Mouse (Mus musculus): ENCODE measurements around the gene Tns4.

Tns4 gene

GRCm38 (mm10) chr11:99045159-99045889, 43.8 kb downstream of the Tns4 start:
- no peak for DNase-seq (ENCODE audit: low read depth, low spot score)

DNA sequence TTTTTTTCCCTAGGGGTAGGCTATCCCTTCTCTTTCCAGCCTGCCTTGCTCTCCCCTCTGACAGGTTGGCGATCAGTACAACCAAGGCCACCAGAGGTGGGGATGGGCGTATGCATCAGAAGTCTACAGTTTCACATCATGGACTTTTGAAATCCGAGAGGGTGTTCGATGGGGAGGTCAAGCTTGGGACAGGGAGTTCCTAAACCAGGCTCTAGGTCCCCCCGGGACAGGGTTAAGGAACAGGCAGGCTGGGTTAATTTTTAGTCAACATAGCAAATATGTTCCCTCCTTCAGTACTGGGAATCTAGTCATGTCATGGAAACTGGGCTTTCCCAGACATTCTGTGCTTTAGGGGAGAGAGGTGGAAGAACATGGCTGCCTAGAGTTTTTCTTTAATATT, 44.8 kb downstream of the Tns4 start:
- DNase-seq (ENCODE audit: low read depth, low spot score), result no peak

- no peak for DNase-seq (ENCODE audit: low read depth, low spot score)
Measured at GRCm38 (mm10) chr11:99043632-99044031, 45.5 kb downstream of the Tns4 start.

DNA sequence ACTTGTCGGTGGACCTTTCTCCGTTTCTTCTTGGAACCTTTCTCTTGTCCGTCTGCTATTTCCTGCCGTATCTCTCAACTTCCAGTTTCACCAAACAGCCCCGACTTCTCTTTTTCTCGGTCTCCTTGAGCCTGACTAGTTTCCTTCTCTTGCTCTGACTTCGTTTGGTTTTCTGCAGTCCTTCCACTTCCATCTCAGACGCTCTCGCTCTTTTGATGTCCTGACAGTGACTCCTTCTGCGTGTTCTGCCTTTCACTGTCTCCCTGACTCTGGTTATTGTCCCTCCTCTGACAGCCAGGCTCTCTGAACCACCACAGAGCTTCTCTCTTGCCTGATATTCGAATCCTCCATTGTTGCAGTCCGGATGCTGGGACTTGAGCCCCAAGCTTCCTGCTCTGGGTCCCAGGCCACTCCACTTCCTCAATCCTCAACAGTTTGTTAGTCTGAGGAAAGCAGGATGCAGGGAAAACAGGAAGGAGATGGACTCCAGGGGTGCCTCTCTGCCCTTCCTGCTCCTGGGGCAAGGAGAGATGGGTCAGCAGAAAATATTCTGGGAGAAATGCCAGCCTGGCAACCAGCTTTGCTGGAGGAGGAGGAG, 46.2 kb downstream of the Tns4 start:
- DNase-seq (ENCODE audit: low read depth, low spot score), result no peak

DNA sequence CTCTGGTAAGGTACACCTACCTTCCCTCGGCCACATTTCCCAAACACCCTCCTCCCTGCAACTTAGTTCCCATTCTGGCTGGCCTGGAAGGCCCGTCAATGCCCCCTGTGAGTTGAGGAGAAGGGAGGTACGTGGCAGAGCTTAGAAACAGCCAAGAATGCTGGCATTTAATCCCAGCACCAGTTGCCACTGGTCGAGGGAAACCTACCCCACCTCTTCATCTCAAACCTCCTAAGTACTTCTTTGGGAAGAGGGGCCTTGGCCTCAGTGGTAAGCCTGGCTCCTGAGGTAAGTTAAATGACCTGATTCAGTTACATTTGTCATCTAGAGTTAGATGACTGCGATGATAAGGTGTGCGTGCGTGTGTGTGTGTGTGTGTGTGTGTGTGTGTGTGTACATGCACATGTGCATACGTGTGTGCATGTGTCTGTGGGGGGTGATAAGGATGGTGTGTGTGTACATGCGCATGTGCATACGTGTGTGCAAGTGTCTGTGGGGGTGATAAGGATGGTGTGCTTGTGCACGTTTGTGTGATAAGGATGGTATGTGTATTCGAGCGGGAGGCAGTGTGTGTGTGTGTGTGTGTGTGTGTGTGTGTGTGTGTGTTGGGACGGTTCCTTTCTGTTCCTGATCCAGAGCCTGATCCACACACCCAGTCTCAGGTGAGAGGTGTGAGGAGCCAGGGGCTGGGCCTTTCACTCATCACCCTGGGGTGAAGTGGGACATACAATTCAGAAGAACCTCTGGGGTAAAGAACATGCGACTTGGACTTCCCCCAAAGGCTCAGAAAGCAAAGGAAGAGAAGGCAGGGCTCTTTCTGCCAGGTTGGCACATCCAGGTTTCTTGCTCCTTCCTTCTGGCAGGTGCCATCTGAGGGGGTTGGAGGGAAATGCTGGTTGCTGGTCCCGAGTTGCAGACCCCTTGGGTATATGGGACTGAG, 47.0 kb downstream of the Tns4 start:
- DNase-seq (ENCODE audit: low read depth, low spot score), result no peak

- no peak for DNase-seq (ENCODE audit: low read depth, low spot score)
Measured at GRCm38 (mm10) chr11:99041051-99041729, 47.9 kb downstream of the Tns4 start, which contains the start of gene Igfbp4. TSS of gene Igfbp4 (plus strand) at chr11:99041244.

- no peak for DNase-seq (ENCODE audit: low read depth, low spot score)
Measured at GRCm38 (mm10) chr11:99040346-99040974, 48.6 kb downstream of the Tns4 start.

GRCm38 (mm10) chr11:99039782-99040181, 49.3 kb downstream of the Tns4 start:
- DNase-seq (ENCODE audit: low read depth, low spot score), result peak; percentile 95

- no peak for DNase-seq (ENCODE audit: low read depth, low spot score)
Measured at GRCm38 (mm10) chr11:99036254-99036653, 52.9 kb downstream of the Tns4 start.

GRCm38 (mm10) chr11:99035350-99035749, 53.8 kb downstream of the Tns4 start:
- DNase-seq (ENCODE audit: low read depth, low spot score), result no peak

GRCm38 (mm10) chr11:99026899-99027440, 62.1 kb downstream of the Tns4 start:
- DNase-seq (ENCODE audit: low read depth, low spot score), result no peak

DNA sequence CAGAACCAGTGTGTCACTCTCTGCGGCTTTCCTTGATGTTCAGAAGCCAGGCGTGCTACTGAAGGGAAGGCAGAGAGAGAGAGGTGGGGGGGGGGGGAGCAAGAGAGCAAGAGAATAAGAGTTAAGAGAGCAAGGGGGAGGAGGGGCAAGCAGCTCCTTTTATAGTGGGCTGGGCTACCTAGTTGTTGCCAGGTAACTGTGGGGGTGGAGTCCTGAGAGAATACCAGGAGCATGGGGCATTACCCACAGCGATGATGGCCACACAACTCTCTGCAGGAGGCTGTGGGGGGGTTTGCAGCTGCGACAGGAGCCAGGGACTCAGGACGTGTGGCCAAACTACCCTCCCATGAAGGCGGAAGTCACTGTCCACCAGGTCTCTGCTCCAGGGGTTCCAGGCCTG, 63.2 kb downstream of the Tns4 start:
- DNase-seq (ENCODE audit: low read depth, low spot score), result peak; percentile 58

- no peak for DNase-seq (ENCODE audit: low read depth, low spot score)
Measured at GRCm38 (mm10) chr11:99024468-99025134, 64.5 kb downstream of the Tns4 start.

DNA sequence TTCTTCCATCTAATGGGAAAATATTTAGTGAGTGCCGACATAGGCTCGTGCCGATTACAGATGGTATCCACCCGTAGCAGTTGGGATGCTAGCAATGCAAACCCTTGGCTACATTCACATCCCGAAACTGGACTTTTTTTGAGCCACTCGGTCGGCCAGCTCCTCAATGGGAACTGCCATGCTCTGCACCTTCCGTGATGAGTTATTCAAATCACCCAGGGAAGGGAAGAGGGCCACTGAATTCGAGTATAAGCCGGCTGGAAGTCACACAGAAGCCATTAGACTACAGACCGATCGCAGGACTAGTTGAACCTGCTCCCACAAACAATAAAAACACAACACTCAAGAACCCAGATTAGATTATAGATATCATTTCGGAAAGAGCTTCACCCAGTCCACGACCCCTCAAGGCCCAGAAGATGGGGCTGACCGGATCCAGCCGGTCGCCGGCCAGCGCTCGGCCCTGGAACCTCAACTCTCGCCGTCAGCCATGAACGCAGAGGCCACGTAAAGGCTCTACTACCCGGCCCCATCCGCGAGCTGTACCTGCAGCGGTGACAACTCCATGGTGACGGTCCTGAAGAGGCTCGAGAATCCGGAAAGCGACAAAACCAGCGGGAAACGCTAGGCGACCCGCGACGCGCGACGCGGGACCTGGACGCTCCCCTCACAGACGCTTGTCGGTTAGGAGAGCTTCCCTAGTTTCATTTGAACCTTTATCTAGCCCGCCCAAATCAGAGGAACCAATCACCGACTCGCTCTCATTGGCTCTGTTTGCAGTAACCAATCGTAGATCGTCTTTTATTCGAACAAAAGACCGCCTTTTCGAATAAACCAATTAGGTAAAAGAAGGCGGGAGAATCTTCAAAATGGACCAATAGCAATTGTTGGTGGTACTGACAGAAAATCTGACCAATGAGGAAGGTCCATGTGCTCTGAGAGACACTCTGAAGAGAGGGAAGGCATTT, 65.3 kb downstream of the Tns4 start, which contains the start of gene Top2a:
Gene Top2a, minus strand, starts transcription at position 690 of the 968 bp plus-strand sequence.
- DNase-seq (ENCODE audit: low read depth, low spot score), result peak; percentile 98

- DNase-seq (ENCODE audit: low read depth, low spot score), result no peak
Measured at GRCm38 (mm10) chr11:99023094-99023493, 66.0 kb downstream of the Tns4 start.

- DNase-seq (ENCODE audit: low read depth, low spot score), result no peak
Measured at GRCm38 (mm10) chr11:99022384-99022933, 66.6 kb downstream of the Tns4 start.

DNA sequence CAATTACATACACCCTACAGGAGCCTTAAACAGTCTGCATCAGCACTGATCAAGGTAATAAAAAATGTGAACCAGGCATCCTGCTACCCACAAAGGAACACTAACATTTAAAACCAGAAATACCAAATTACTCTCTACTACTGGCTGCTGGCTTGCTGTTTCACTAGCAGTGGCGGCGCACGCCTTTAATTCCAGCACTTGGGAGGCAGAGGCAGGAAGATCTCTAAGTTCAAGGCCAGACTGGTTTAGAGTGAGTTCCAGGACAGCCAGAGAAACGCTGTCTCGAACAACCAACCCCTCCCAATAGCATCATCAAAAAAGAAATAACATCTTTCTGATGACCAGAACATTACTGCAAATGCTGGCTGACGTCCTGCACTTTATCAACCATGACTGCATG, 69.3 kb downstream of the Tns4 start:
- DNase-seq (ENCODE audit: low read depth, low spot score), result no peak
